In the genomic region with DNA sequence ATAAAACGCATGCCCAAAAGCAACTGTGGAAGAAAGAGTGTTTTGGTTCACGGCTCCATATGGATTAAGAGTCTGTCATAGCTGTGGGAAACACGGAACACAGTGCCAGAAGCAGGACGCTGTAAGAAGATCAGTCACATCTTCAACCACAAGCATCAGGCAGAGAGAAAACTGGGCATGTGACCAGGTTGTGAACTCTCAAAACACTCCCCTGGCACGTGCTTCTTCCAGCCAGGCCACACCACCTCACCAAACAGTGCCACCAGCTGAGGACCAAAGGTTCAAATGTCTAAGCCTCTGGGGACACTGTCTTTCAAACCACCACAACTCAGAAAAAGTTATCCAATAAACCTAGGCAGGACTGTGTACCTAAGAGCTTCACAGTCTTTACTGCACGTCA, we compare ENCODE assay signal across 27 mouse cellular contexts.
DNase-seq lines count a peak whose midpoint lies in the region; ATAC-seq and TF ChIP-seq lines count a peak whose summit lies in the region.
"Had no signal": no experiment of that assay in that cellular context is flagged by ENCODE, and none has a peak within 500 bp of the region (broad histone marks: within the 10 kb centered on the region; RNA-seq: fewer than 3 reads in every experiment).

No protein-coding gene starts in this region.

- WGBS in kidney, embryonic 15.5 days: 63% methylated on average over 6 of the region's 6 CpGs
- WGBS in liver, adult 2 months: 48% methylated on average over 6 of the region's 6 CpGs
- WGBS in liver, embryonic 12.5 days (ENCODE audit: insufficient replicate concordance): 77% methylated on average over 6 of the region's 6 CpGs

- H3K4me1 ChIP-seq in kidney, embryonic 15.5 days: peaks cover 31% of the 10 kb centered on the region
- H3K4me1 ChIP-seq in liver, adult 2 months (ENCODE audit: control insufficient read depth, insufficient read depth, low read length): peaks cover 6% of the 10 kb centered on the region
- no peaks in the 10 kb centered on the region for H3K4me1 ChIP-seq in liver, embryonic 12.5 days

- no peaks in the 10 kb centered on the region for H3K9me3 ChIP-seq in kidney, embryonic 15.5 days (replicated peaks)
- H3K9me3 ChIP-seq in liver, embryonic 12.5 days (replicated peaks): no peaks in the 10 kb centered on the region
- H3K9me3 ChIP-seq: embryonic facial prominence, embryonic 13.5 days; heart, embryonic 13.5 days; hindbrain, embryonic 10.5 days; hindbrain, embryonic 15.5 days; limb, embryonic 15.5 days had no signal

- no peak overlapping the region for H3ac ChIP-seq in C2C12 (ENCODE audit: control insufficient read depth, insufficient read length, low read depth)

- H3K9ac ChIP-seq in kidney, embryonic 15.5 days: no peak overlapping the region
- H3K9ac ChIP-seq in liver, adult 2 months (ENCODE audit: low read depth, low read length): no peak overlapping the region
- H3K9ac ChIP-seq in liver, embryonic 12.5 days: no peak overlapping the region
- H3K9ac ChIP-seq: embryonic facial prominence, embryonic 13.5 days; heart, embryonic 13.5 days; hindbrain, embryonic 15.5 days; limb, embryonic 15.5 days had no signal

- no peak for ATAC-seq in kidney, embryonic 15.5 days (replicated peaks; ENCODE audit: low FRiP score)
- no peak for ATAC-seq in liver, embryonic 12.5 days
- ATAC-seq: forebrain, embryonic 16.5 days; inflammation-experienced regulatory T-cells, adult 6 months; Patski had no signal

- TF ChIP-seq CTCF in liver, adult 2 months (IDR thresholded peaks at IDR 0.05; ENCODE audit: low read depth, low read length): no peak
- no peak for TF ChIP-seq CTCF in C2C12 (IDR thresholded peaks at IDR 0.05; ENCODE audit: control insufficient read depth, insufficient read depth, insufficient read length)

- H3K79me2 ChIP-seq in liver, adult 2 months (ENCODE audit: control insufficient read depth, insufficient read depth, low read length): no peaks in the 10 kb centered on the region
- H3K79me2 ChIP-seq in C2C12 (ENCODE audit: control insufficient read depth, insufficient read depth): no peaks in the 10 kb centered on the region

- no peak overlapping the region for H3K27ac ChIP-seq in kidney, embryonic 15.5 days
- H3K27ac ChIP-seq in liver, adult 2 months (replicated peaks; ENCODE audit: insufficient read depth, low read depth, low read length): no peak overlapping the region
- H3K27ac ChIP-seq in liver, embryonic 12.5 days: no peak overlapping the region
- H3K27ac ChIP-seq: embryonic facial prominence, embryonic 13.5 days; heart, embryonic 13.5 days; hindbrain, embryonic 10.5 days; hindbrain, embryonic 15.5 days; kidney, postnatal 0 days; layer of hippocampus, adult 2 months; left cerebral cortex, adult 2 months; limb, embryonic 15.5 days had no signal

- H3K36me3 ChIP-seq in kidney, embryonic 15.5 days: no peaks in the 10 kb centered on the region
- no peaks in the 10 kb centered on the region for H3K36me3 ChIP-seq in liver, adult 2 months (ENCODE audit: control insufficient read depth, insufficient read depth, low read length)
- no peaks in the 10 kb centered on the region for H3K36me3 ChIP-seq in liver, embryonic 12.5 days
- no peaks in the 10 kb centered on the region for H3K36me3 ChIP-seq in C2C12 (ENCODE audit: control insufficient read depth, insufficient read depth)
- H3K36me3 ChIP-seq: embryonic facial prominence, embryonic 13.5 days; heart, embryonic 13.5 days; hindbrain, embryonic 10.5 days; hindbrain, embryonic 15.5 days; limb, embryonic 15.5 days had no signal

- peak; percentile 51 to 64 for DNase-seq in kidney, adult 8-10 months
- peak; percentile 96 for DNase-seq in liver, adult 2 months (ENCODE audit: extremely low read depth, low read depth, low spot score)
- peak; percentile 34 for DNase-seq in 3T3-L1 (ENCODE audit: low read depth, low spot score)
- no peak for DNase-seq in adrenal gland, adult 2 months
- DNase-seq: adrenal gland, postnatal 25 days; cerebellum, adult 11-12 months; cerebellum, adult 9-11 months; embryo, embryonic 11 days; heart, postnatal 14 days; lung, postnatal 36 days; thymus, adult 2 months; thymus, postnatal 36 days had no signal

- no peaks in the 10 kb centered on the region for H3K79me3 ChIP-seq in C2C12 (ENCODE audit: low read depth)

- no peak overlapping the region for H3K4me3 ChIP-seq in kidney, embryonic 15.5 days (replicated peaks)
- H3K4me3 ChIP-seq in liver, adult 2 months (ENCODE audit: insufficient read depth, low read depth, low read length): no peak overlapping the region
- H3K4me3 ChIP-seq in liver, embryonic 12.5 days: no peak overlapping the region
- H3K4me3 ChIP-seq in C2C12 (ENCODE audit: insufficient read depth, poor library complexity, severe bottlenecking): no peak overlapping the region
- H3K4me3 ChIP-seq: embryonic facial prominence, embryonic 13.5 days; erythroblast, embryonic 14.5 days; heart, embryonic 13.5 days; hindbrain, embryonic 10.5 days; hindbrain, embryonic 15.5 days; layer of hippocampus, adult 2 months; left cerebral cortex, adult 2 months; limb, embryonic 15.5 days had no signal

- no peak overlapping the region for H3K4me2 ChIP-seq in kidney, embryonic 15.5 days
- H3K4me2 ChIP-seq in liver, embryonic 12.5 days: no peak overlapping the region
- H3K4me2 ChIP-seq: embryonic facial prominence, embryonic 13.5 days; heart, embryonic 13.5 days; hindbrain, embryonic 15.5 days; limb, embryonic 15.5 days had no signal

- no peak for TF ChIP-seq POLR2A in liver, adult 2 months (IDR thresholded peaks at IDR 0.05; ENCODE audit: extremely low read depth, insufficient read depth, low read length)

- no peaks in the 10 kb centered on the region for H3K27me3 ChIP-seq in kidney, embryonic 15.5 days
- H3K27me3 ChIP-seq in liver, adult 2 months (ENCODE audit: control insufficient read depth, insufficient read depth, low read length): no peaks in the 10 kb centered on the region
- no peaks in the 10 kb centered on the region for H3K27me3 ChIP-seq in liver, embryonic 12.5 days (replicated peaks)
- H3K27me3 ChIP-seq in C2C12 (ENCODE audit: control insufficient read depth, insufficient read depth, insufficient read length): no peaks in the 10 kb centered on the region
- H3K27me3 ChIP-seq: embryonic facial prominence, embryonic 13.5 days; heart, embryonic 13.5 days; hindbrain, embryonic 15.5 days; limb, embryonic 15.5 days; Patski had no signal

TF ChIP-seq in C2C12, 6 proteins besides CTCF, POLR2A, EP300 and RAD21:
- TF ChIP-seq CEBPB (IDR thresholded peaks at IDR 0.05; ENCODE audit: low read depth) (no peak), USF1 (IDR thresholded peaks at IDR 0.05; ENCODE audit: low read depth) (peak; percentile 19), MYOG (IDR thresholded peaks at IDR 0.05; ENCODE audit: control insufficient read depth, extremely low read depth, insufficient read length) (no peak), MYOD1 (IDR thresholded peaks at IDR 0.05; ENCODE audit: control insufficient read depth, insufficient read length, low read depth) (no peak)
